Mouse (Mus musculus) heart, embryonic 12.5 days (tissue): Measurements from ENCODE around the gene Tgfbr2. TPM values are rescaled to one million over a fixed set of nuclear protein-coding genes. Genes with fewer than 3 reads are reported as not detected.
A peak's percentile ranks its signal among the peaks of the same experiment; 100 is the strongest.

ENCODE experiments used
- ATAC-seq: fragments of 200-750 bp; cut with Nextera tagmentation; 2 replicates; pipeline ENCODE4 v1.8.0; 2017; ENCODE audit warnings: moderate TSS enrichment, moderate library complexity; ENCODE audit not compliant: insufficient number of reproducible peaks, low FRiP score
- H3K27ac ChIP-seq: fragments of 300-500 bp; sonication (generic); 2 replicates; pipeline ENCODE4 v1.5.1; 2016; ENCODE audit warnings: mild to moderate bottlenecking, moderate library complexity; ENCODE audit not compliant: poor library complexity, severe bottlenecking
- H3K27me3 ChIP-seq: fragments of 300-500 bp; sonication (generic); replicated peaks from 2 replicates; pipeline ENCODE4 v1.6.1; 2016; ENCODE audit warnings: mild to moderate bottlenecking, moderate library complexity
- H3K36me3 ChIP-seq: fragments of 300-500 bp; sonication (generic); 2 replicates; pipeline ENCODE4 v1.6.1; 2016; ENCODE audit warnings: mild to moderate bottlenecking, moderate library complexity
- H3K4me1 ChIP-seq: fragments of 300-500 bp; sonication (generic); replicated peaks from 2 replicates; pipeline ENCODE4 v1.6.1; 2016; ENCODE audit warnings: mild to moderate bottlenecking
- H3K4me2 ChIP-seq: fragments of 300-500 bp; sonication (generic); 2 replicates; pipeline ENCODE4 v1.6.1; 2016; ENCODE audit warnings: mild to moderate bottlenecking, moderate library complexity
- H3K4me3 ChIP-seq: fragments of 300-500 bp; sonication (generic); 2 replicates; pipeline ENCODE4 v1.5.1; 2016; ENCODE audit warnings: mild to moderate bottlenecking
- H3K9ac ChIP-seq: fragments of 300-500 bp; sonication (generic); 2 replicates; pipeline ENCODE4 v1.6.1; 2016; ENCODE audit warnings: mild to moderate bottlenecking, moderate library complexity
- H3K9me3 ChIP-seq: fragments of 300-500 bp; sonication (generic); replicated peaks from 2 replicates; pipeline ENCODE4 v1.6.1; 2016; ENCODE audit warnings: mild to moderate bottlenecking, moderate library complexity
- WGBS: fragments of 180-500 bp; shearing (Covaris S2); methylation state at CpG from one replicate; pipeline ENCODE4 v1.1.7; 2016; 5-methylcytosine and 5-hydroxymethylcytosine counted together
- polyA plus RNA-seq: library from polyadenylated mRNA; unstranded; fragments of >200 nt; fragmentation: Nextera tagmentation; extraction: Ambion mirVana; gene quantifications from 2 replicates; pipeline ENCODE4 v1.2.1, GENCODE M21; 2016

The Tgfbr2 gene
- 22.0 and 22.3 TPM in 2 replicates for polyA plus RNA-seq

DNA sequence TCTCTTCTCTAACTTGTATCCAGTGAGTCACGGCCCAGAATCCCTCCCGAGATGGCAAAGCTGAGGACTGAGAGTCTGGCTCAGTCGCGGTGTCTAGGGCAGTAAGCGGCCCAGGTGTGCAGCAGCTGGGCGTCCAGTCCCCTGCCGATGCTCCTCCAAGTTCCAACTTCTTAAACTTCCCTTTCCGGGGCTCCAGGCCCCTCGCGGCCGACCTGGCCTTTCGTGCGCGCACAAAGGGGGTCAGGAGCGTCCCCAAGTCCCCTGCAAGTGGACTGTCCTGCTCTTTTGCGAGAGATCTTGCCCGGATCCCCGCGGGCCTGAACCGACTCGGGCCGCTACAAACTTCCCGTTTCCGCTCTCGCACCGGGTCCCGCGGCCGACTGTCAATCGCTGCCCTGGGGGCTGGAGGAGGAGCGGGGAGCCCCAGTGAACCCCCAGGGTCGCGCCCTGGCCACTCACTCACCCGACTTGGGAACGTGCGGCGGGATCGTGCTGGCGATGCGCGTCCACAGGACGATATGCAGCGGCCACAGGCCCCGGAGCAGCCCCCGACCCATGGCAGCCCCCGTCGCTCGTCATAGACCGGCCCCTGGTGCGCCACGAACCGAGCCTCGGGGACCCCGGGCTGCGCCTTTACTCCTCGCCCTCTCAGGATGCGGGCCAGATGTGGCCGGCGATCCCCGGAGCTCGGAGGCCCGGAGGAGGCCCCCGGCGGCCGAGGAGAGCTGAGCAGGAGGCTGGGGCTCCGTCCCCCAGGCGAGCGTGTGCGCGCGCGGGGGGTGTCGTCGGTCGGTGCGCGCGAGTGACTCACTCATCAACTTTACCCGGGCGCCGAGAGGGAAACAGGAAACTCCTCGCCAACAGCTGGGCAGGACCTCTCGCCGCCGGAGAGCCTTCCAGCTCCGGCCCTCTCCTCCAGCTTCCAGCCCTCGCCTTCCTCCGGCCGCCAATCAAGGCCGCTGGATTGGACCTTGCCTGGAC lies at the start of gene Tgfbr2:
Gene Tgfbr2 (minus strand): TSS at position 880 of the 981 bp plus-strand sequence.
- under 1% methylated on average over 90 of the region's 90 CpGs for WGBS

GRCm38 (mm10) chr9:116223368-116223767 lies 48.2 kb upstream of the Tgfbr2 start:
- Histone ChIP-seq H3K4me1 (peaks cover 20% of the 10 kb centered on the region), H3K9me3 (no peaks in the 10 kb centered on the region), H3K36me3 (no peaks in the 10 kb centered on the region), H3K27ac (no peak overlapping the region), H3K4me2 (no peak overlapping the region), H3K27me3 (peaks cover 5% of the 10 kb centered on the region; the same call in 1 of the 2 replicates), H3K9ac (no peak overlapping the region), H3K4me3 (no peak overlapping the region)
- WGBS: 68% methylated on average over 6 of the region's 6 CpGs
- ATAC-seq: no peak

More for the DNA sequence above, at the start of gene Tgfbr2:
- H3K4me1 ChIP-seq: peaks cover 13% of the 10 kb centered on the region; the same call in 1 of the 2 replicates
- ATAC-seq: peak; percentile 85
- no peaks in the 10 kb centered on the region for H3K27me3 ChIP-seq
- peak within 1 kb of the TSS; percentile 81 for H3K4me2 ChIP-seq
- H3K36me3 ChIP-seq: no peaks in the 10 kb centered on the region
- H3K4me3 ChIP-seq: peak within 1 kb of the TSS; percentile 92
- peak within 1 kb of the TSS; percentile 87 for H3K27ac ChIP-seq
- peak within 1 kb of the TSS; percentile 91 for H3K9ac ChIP-seq
- no peaks in the 10 kb centered on the region for H3K9me3 ChIP-seq

DNA sequence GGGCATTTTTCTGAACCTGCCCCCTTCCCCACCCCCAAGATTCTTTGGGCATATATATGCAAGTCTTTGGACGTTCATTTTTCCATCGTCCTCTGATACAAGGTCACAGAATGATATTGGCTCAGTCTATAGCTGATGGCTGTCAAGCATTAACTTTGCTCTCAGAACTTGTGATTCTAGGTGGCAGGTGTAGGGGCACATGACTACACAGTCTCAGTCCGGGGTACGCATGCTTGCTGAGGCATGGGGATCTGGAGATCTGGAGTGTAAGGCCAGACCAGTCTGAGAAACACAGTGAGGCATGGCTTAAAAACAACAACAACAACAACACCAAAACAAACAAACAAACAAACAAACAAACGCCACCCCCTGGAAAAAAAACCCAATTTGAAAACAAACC lies 47.5 kb upstream of the Tgfbr2 start:
- 84% methylated on average over 5 of the region's 5 CpGs for WGBS
- Histone ChIP-seq H3K9me3 (0 out of 2 replicates have a peak, but pooled peaks cover under 1% of the 10 kb centered on the region), H3K4me2 (no peak overlapping the region), H3K4me3 (no peak overlapping the region), H3K27me3 (peaks cover 5% of the 10 kb centered on the region; the same call in 1 of the 2 replicates), H3K4me1 (peaks cover 13% of the 10 kb centered on the region), H3K36me3 (no peaks in the 10 kb centered on the region), H3K27ac (no peak overlapping the region), H3K9ac (no peak overlapping the region)
- ATAC-seq: no peak

DNA sequence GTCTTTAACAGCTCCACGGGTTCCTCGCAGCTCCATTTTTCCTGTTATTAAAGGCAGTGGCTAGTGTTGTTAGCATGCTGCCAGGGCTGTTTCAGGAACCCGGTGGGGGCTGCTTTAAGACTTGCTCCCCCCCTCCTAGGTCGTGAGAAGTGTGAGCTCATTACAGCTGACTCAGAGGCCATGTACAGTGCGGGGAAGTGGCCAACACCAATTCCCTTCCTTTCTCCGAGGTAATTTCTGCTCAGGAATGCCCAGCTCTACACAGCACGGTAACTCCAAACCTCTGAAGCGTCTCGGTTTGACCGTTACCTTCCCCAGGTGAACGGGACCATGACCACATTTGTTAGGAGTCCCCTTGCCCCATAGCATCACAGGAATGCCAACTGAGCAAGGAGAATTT lies 46.8 kb upstream of the Tgfbr2 start:
- Histone ChIP-seq H3K27me3 (peaks cover 5% of the 10 kb centered on the region; the same call in 1 of the 2 replicates), H3K4me1 (peaks cover 7% of the 10 kb centered on the region), H3K4me3 (no peak overlapping the region), H3K36me3 (no peaks in the 10 kb centered on the region), H3K4me2 (no peak overlapping the region), H3K9ac (no peak overlapping the region), H3K9me3 (0 out of 2 replicates have a peak, but pooled peaks cover 5% of the 10 kb centered on the region), H3K27ac (no peak overlapping the region)
- WGBS: 65% methylated on average over 11 of the region's 11 CpGs
- no peak for ATAC-seq

GRCm38 (mm10) chr9:116221565-116221964 lies 46.4 kb upstream of the Tgfbr2 start:
- Histone ChIP-seq H3K9me3 (0 out of 2 replicates have a peak, but pooled peaks cover 5% of the 10 kb centered on the region), H3K4me3 (no peak overlapping the region), H3K4me2 (no peak overlapping the region), H3K9ac (no peak overlapping the region), H3K27ac (no peak overlapping the region), H3K36me3 (no peaks in the 10 kb centered on the region), H3K27me3 (peaks cover 5% of the 10 kb centered on the region; the same call in 1 of the 2 replicates), H3K4me1 (peaks cover 6% of the 10 kb centered on the region)
- ATAC-seq: no peak
- 80% methylated on average over 6 of the region's 6 CpGs for WGBS

DNA sequence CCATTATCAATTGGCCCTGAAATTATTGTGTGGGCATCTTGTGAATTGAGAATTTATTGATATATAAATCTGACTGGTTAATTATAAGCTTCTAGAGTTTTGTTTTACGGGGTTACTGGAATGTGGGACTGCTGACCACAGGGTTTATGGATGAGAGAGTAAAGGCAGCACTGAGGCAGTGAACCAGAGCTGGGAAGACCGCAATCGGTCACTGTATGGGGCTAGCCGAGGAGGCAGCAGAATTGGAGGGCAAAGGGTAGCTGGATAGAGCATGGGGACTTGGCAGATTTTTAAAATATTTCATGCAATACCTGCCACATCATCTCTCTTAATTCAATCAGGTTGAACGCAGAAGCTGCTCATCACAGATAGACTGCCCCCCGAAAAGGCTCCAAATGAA lies 45.5 kb upstream of the Tgfbr2 start:
- Histone ChIP-seq H3K36me3 (no peaks in the 10 kb centered on the region), H3K4me1 (peaks cover 6% of the 10 kb centered on the region), H3K9me3 (0 out of 2 replicates have a peak, but pooled peaks cover 5% of the 10 kb centered on the region), H3K9ac (no peak overlapping the region), H3K27ac (no peak overlapping the region), H3K27me3 (peaks cover 5% of the 10 kb centered on the region; the same call in 1 of the 2 replicates), H3K4me2 (no peak overlapping the region), H3K4me3 (no peak overlapping the region)
- ATAC-seq: no peak
- WGBS: 91% methylated on average over 6 of the region's 6 CpGs

GRCm38 (mm10) chr9:116220159-116220515 lies 45.0 kb upstream of the Tgfbr2 start:
- WGBS: 89% methylated on average over 4 of the region's 4 CpGs
- H3K27ac ChIP-seq: no peak overlapping the region
- no peak for ATAC-seq

GRCm38 (mm10) chr9:116219234-116220158 lies 44.3 kb upstream of the Tgfbr2 start:
- Histone ChIP-seq H3K27me3 (no peaks in the 10 kb centered on the region), H3K27ac (no peak overlapping the region), H3K4me1 (peaks cover 6% of the 10 kb centered on the region), H3K4me3 (no peak overlapping the region), H3K36me3 (no peaks in the 10 kb centered on the region), H3K9ac (no peak overlapping the region), H3K4me2 (no peak overlapping the region), H3K9me3 (0 out of 2 replicates have a peak, but pooled peaks cover 5% of the 10 kb centered on the region)
- no peak for ATAC-seq
- WGBS: 78% methylated on average over 9 of the region's 9 CpGs

More at GRCm38 (mm10) chr9:116220159-116220515, 45.0 kb upstream of the Tgfbr2 start:
- H3K4me3 ChIP-seq: no peak overlapping the region
- no peak overlapping the region for H3K4me2 ChIP-seq
- H3K27me3 ChIP-seq: peaks cover 3% of the 10 kb centered on the region; the same call in 1 of the 2 replicates
- no peaks in the 10 kb centered on the region for H3K36me3 ChIP-seq
- 0 out of 2 replicates have a peak, but pooled peaks cover 5% of the 10 kb centered on the region for H3K9me3 ChIP-seq
- H3K4me1 ChIP-seq: peaks cover 6% of the 10 kb centered on the region
- no peak overlapping the region for H3K9ac ChIP-seq

GRCm38 (mm10) chr9:116218780-116219179 lies 43.6 kb upstream of the Tgfbr2 start:
- ATAC-seq: peak; percentile 18; the same call in 1 of the 2 replicates
- WGBS: 43% methylated on average over 4 of the region's 4 CpGs

DNA sequence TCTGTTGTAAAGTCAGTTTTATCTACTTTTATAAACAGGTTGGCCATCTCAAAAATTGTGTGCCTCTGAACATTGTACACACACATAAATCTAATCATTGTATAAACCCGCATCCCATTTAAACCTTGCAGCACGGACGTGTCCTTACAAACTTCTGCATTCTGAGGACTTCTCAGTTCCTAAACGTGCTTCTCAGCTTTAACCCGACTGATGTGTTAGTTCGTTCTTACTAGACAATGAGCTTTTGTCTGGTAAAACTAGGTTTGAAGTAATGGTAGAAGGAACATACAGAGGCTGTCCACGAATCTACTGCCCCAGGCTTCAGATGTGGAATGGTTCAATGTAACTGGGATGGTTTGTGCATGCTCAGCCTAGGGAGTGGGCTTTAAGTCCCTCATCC lies 41.9 kb upstream of the Tgfbr2 start:
- 81% methylated on average over 7 of the region's 7 CpGs for WGBS
- H3K36me3 ChIP-seq: no peaks in the 10 kb centered on the region
- ATAC-seq: no peak
- no peak overlapping the region for H3K9ac ChIP-seq
- no peaks in the 10 kb centered on the region for H3K27me3 ChIP-seq
- no peak overlapping the region for H3K4me3 ChIP-seq
- H3K9me3 ChIP-seq: 0 out of 2 replicates have a peak, but pooled peaks cover 5% of the 10 kb centered on the region
- no peak overlapping the region for H3K27ac ChIP-seq
- peaks cover 29% of the 10 kb centered on the region for H3K4me1 ChIP-seq
- no peak overlapping the region for H3K4me2 ChIP-seq

More at GRCm38 (mm10) chr9:116218780-116219179, 43.6 kb upstream of the Tgfbr2 start:
- Histone ChIP-seq H3K9me3 (0 out of 2 replicates have a peak, but pooled peaks cover 5% of the 10 kb centered on the region), H3K4me3 (no peak overlapping the region), H3K4me1 (peaks cover 12% of the 10 kb centered on the region), H3K9ac (no peak overlapping the region), H3K27me3 (no peaks in the 10 kb centered on the region), H3K4me2 (no peak overlapping the region), H3K27ac (0 out of 2 replicates have a peak overlapping the region, but pooled peaks have one; percentile 1), H3K36me3 (no peaks in the 10 kb centered on the region)
